Mouse (Mus musculus): Measurements from ENCODE around the gene Cox6b2.
A peak's percentile ranks its signal among the peaks of the same experiment; 100 is the strongest.

Gene Cox6b2

DNA sequence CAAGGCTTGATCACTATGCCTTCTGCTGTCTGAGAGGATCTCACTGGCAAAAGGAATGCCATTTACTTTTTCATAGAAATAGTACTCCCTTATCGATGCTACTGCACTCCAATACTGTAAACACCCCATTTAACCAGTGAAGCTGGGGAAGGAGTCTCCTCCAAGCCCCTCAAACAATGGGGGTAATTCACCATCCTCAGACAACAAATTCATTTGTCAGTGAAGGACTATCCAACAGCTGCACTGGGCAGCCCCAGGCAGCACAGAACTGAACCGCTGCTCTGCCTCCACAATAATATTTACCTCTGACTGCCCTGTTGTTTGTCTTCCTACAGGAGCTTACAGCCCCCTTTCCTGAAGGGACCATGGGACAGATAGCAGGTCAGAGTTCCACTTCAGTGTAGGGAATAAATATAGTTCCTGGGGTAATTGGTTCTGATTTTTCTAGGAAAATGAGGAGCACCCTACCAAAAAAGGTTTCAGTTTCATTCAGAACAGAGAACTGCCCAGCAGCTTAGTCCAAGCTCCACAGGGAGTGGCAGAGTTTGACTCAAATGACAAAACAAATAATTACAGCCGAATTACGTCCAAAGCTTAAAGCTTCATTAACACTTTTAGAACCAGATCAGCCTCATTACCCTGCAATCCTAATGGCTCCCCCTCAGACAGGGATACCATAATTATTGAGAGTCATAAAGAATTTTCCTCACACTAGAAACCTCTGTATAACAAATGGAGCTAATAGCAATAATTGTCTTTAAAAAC is 12.2 kb upstream of the Cox6b2 start:
- no peak for DNase-seq (ENCODE audit: low read depth, low spot score)

DNA sequence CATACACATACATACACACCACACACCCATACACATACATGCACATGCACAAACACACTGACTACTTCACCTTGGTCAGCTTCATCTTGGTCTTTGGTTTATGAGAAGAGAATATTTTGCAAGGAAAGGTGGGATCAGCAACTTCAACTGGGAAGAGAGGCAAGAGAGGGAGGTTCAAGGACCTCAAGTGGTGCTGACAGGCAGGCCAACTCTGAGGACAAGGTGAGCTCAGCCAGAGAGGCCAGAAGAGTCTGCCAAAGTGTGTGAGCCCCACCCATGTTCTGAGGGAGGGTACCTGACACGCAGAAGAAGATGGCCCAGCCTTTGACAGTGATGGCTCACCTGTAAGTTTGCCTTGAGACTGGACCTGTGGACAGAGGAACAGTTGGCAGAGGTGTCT is 6.8 kb upstream of the Cox6b2 start:
- DNase-seq (ENCODE audit: low read depth, low spot score), result no peak

DNA sequence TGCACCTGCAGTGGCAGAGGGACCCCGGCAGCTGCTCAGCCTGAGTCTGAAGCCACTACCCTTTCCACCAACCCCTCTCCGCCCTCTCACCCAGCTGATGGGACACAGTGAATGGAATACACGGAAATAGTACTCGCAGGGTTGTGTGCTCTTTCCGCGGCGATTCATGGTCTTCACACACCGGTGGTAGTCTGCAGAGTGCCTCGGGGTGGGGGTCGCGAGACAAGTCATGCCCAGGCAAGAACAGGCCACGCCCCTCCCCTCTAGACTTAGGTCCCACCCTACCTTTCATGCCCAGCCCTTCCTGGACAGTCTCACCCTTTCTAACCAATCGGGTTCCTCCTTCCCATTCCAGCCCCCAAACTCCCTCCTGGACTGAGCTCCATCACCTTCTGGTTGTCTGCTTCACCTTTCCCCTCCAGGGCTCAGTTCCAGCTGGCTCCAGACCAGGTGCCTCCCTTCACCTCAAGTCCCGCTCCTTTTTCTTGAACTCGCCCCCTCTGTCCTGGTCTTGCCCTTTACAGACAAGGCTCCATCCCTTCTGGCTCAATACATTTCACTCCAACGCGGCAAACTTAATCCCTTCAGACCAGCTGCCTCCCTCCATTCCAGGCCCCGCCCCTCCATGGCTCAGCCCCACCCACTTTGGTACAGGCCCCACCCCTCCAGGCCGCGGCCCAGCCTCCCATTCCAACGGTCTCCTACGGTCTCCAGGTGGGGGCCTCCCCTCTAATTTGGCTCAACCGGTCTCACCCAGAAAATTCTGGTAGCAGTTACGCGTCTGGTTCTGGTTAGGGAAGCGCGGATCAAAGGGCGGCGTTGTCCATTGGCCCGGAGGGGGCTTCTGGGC is 698 bp downstream of the Cox6b2 start:
- DNase-seq (ENCODE audit: low read depth, low spot score), result peak; percentile 61

DNA sequence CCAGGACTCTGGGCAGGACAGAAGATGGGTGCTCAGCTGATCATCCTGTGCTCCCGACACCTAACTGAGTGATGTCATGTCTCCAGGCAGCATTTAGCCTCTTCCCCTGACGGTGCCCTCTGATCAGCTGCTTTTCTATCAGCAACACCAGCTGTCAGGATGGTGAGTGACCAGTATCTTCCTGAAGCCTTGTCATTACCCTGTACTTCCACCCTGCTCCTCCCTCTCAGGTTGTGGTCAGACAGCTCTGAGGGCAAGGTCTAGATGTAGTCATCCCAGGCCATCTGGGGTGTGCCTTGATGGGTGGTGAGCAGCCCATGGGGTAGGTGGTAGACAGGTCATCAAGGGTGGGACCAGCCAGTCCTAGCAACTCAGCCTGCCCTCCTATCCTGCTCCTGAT is 3.7 kb downstream of the Cox6b2 start:
- no peak for DNase-seq (ENCODE audit: low read depth, low spot score)

DNA sequence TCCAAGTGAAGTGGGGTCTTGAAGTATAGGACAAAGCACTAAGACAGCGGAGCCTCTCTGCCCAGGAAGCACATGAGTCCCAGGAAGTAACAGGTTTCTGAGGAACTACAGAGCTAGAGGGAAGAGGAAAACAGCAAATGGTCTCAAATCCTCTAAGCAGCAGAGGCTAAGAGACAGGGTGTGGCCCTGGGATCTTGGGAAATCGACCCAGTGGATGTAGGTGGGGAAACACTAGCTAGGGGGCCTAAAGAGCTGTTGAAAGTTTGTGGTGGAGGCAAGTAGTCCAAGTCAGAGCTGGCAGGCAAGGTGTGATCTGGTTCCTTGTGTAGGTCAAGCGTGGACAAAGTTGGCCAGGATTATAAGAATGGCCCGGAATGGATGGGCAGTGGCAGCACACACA is 4.6 kb downstream of the Cox6b2 start:
- no peak for DNase-seq (ENCODE audit: low read depth, low spot score)

DNA sequence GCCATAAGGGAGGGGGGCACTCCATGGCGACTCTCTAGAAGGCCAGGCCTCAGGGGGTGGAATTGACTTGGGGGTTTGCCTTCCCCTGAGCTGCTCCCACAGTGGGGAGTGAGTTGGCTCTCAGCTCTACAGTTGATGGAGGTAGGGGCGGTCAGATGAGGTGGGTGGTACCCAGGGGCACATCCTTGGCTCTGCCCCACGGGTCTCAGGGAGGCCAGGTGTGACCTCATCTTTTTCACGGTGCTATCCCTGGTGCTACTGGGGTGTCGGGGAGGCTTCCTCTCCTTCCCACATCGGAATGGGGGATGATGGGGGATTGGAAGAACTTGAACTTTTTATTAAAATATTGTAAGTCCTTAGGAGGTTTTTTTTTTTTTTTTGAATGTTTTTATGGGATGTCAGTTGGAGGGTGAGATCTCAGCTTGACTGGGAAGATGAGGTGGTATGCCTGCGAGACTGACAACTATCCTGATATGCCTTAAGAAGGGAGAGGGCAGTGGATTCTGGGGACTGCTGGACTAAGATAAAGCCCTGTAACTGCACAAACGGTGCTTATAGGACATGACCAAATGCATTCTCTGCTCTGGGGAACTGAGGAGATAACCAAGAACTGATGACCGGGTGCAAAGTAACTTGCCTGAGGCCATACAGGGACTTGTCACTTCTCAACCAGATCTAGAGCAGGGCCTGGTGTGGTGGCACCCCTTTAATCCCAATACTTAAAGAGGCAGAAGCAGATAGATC is 5.6 kb downstream of the Cox6b2 start:
- DNase-seq (ENCODE audit: low read depth, low spot score), result no peak

DNA sequence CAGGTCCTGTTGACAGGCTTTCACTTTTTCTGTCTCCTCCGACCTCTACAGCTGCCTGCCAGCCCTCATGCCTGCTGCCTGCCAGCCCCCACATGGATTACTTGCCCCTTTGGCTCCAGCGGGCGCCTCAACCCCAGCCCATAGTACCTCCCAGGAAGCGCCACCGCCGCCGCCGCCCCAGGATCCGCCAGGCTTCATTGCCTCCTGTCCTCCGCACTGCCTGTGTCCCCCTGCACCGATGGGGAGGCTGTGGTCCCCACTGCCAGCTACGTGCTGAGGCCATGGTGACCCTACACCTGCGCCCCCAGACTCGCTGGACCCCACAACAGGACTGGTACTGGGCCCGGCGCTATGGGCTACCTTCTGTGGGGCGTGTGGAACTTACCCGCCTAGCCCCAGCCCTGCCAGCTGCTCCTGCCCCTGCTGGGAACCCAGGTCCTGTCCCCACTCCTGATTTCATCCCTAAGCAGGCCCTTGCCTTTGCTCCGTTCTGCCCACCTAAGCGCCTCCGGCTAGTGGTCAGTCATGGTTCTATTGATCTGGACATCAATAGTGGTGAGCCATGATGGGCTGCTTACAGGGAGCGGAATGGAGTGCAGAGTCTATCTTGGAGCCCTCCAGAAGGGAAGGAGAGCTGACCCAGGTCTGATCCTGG is 6.4 kb downstream of the Cox6b2 start:
- no peak for DNase-seq (ENCODE audit: low read depth, low spot score)

DNA sequence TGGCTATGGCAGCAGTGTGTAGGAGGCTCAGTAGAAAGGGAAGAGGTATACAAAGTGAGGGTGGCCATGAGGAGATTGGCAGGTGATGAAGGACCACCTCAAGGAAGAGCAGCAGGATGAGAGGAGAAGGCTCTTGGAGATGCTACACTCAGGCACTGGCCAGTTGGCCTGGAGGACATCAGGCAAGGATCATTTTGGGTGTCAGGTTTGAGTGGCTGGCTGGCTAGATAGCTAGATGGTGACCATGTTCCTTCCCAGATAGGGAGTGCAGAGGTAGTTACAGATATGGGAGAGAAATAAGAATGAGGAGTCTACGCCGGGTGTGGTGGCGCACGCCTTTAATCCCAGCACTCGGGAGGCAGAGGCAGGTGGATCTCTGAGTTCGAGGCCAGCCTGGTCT is 8.0 kb downstream of the Cox6b2 start:
- no peak for DNase-seq (ENCODE audit: low read depth, low spot score)

DNA sequence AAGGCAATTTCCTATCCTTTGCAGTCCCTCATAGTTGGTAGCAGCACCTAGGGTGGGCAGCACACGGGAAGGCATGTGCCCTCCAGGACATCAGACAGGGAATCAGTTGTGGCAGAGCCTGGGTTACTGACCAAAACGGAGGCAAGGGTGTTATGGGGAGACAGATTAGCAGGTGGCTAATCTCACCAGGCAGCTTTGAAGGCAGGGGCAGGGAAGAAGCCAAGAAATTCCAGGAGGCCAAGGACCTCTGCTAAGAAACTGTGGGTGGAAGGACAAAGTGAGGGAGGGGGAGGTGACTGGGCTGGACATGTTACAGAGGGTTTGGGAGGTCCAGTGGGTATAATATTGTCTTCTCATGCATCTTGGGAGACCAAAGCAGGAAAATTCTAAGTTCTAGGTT is 9.5 kb downstream of the Cox6b2 start:
- DNase-seq (ENCODE audit: low read depth, low spot score), result no peak

DNA sequence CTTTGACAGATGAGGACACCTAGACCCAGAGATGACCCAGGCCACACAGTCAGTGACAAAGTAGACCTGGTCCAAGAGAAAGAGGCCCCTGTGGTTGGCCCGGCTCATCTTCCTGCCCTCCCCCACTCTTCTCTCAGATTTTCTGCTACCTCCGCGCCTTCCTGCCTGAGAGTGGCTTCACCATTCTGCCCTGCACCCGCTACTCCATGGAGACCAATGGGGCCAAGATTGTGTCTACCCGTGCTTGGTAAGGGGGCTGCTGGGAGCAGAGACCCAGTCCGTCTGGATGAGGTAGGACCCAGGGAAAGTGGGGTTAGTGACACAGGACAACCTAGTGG is 10.4 kb downstream of the Cox6b2 start:
- no peak for DNase-seq (ENCODE audit: low read depth, low spot score)

DNA sequence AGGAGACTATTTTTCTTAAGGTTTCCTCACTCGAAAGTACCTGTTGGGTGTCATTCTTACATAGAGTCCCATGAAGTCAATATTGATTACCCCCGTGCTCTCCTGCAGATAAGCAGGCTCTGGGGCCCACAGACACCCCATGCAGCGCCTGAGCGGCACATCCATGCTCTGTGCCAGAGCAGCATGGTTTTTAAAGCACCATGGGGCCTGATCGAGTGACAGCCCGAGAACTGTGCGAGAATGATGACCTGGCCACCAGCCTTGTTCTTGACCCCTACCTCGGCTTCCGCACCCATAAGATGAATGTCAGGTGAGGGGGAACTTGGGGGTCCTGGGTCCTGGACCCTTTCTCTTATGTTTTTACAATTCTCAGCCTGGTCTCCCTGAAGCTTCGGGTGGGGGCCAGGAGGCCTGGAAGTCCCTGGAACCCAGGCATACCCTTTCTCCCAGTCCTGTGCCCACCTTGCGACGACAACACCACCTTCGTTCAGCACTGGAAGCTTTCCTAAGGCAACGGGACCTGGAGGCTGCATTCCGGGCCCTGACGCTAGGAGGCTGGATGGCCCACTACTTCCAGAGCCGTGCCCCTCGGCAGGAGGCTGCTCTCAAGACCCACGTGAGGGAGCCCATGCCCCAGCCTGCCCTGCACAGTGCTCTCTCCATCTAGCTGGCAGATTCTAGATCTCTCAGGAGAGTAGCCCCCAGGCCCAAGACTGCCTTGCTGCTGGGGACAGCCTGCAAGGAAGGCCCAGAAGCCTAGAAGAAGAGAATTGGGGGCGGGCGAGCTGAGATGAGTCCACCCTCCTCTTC is 11.0 kb downstream of the Cox6b2 start:
- DNase-seq (ENCODE audit: low read depth, low spot score), result no peak

DNA sequence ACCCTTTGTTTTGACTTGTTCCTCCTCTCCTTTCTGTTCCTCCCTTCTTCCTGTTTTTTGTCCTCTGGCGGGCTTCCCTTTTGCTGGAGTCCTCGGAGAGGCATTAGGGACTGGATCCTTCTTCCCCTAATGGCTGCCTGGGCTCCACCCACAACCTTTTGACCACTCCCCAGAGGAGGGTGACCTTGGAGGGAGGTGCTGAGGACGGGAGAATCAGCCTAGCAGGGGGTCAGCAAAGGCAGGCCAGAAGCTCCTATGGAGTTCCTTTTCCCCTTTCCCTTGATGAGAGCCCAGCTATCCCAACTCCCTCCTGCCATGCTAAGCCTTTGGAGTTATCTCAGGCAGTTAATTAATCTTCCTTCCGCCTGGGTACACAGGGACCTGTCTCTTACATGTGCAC is 11.7 kb downstream of the Cox6b2 start:
- DNase-seq (ENCODE audit: low read depth, low spot score), result peak; percentile 41

DNA sequence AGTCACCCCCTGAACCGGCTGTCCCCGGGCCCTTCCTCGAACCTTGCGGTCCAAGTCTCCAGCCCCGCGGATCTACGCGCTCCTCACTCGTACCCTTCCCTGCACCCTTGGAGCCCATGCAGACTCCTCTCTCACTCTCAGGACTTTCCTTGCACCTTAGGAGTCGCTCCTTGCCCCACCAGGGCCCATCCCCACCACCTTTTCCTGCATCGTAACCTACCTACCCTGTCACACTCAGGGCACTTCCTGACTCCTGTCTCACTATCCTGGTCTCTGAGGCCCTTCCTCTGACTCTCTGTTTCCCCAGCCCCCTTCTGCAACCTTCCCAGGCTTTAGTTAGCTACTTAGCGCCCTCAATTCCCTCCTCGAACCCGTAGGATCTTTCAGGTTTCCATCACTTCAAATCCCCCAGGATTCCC is 12.6 kb downstream of the Cox6b2 start:
- DNase-seq (ENCODE audit: low read depth, low spot score), result no peak

DNA sequence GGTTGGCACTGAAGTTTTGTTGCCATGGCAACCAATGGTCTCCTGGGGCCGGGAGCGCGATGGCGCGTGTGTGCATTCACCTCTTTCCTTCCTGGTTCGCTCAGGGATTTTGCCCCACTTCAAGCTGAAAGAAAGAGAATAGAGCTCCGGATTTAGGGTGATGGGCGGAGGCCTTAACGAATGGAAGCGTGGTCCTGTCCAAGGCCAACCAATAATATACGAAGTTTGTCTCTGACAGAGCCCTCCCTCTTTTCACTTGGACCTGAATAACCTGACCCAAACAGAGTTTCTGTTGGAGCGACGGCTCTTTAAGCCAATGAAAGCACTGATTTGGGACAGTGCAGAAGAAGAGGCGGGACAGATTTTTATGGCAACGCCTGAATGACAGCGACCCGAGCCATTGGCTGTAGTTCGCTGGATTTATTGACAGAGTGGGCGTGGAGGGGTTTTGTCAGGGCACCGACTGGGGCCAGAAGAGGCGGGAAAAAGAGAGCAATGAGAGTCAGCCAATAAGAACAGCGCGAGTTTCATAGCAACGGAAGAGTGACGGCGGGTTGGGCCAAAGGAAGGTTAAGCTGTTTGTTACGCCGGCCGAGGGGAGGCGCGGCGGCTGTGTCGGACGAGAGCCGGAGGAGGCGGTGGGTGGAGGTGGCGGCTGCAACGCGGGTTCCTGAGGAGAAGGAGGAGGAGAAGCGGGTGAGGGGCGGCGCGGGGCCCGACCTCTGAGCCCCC is 13.2 kb downstream of the Cox6b2 start, which contains the start of gene Kmt5c:
Gene Kmt5c, plus strand, starts transcription at position 572 of the 732 bp plus-strand sequence.
- DNase-seq (ENCODE audit: low read depth, low spot score), result peak; percentile 99

DNA sequence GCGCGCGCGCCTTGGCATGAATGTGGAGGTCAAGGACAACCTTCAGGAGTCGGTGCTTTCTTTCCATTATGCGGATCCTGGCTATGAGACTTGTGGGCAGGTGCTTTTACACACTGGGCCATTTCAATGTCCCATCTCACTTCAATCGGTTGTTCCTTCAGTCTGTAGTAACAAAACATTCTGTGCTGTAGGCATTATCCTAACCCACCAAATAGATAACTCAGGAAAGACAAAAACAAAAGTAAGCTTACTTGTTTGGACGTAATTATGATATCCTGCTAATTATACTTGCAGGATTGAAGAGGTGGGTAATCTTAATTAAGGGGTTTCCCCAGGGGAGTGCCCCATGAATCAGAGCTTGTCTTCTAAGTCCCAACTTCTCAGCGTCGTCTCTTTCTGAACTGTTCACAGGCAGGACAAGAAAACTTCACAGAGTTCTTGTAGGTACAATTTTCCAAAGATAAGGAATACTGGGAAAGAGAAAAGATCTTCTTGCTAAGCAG is 13.8 kb downstream of the Cox6b2 start:
- DNase-seq (ENCODE audit: low read depth, low spot score), result no peak

DNA sequence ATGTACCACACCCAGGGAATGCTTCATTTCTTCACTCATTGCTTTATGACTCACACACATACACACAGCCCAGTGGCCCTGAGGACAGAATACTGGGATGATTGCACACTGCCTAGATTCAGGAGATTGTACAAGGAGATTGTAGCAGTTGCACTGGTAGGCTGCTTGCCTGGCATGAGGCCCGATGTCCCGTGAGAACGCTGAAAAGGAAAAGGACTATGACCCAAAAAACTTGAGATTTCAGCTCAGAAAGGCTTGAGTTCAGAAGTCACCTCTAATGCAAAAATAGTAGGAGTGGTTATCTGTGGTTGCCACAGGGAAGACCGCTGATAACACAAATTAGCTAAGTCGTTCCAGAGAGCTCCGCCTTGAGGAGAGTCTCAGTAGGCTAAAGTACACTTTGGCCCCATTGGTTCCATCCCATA is 19.9 kb downstream of the Cox6b2 start:
- no peak for DNase-seq (ENCODE audit: low read depth, low spot score)

DNA sequence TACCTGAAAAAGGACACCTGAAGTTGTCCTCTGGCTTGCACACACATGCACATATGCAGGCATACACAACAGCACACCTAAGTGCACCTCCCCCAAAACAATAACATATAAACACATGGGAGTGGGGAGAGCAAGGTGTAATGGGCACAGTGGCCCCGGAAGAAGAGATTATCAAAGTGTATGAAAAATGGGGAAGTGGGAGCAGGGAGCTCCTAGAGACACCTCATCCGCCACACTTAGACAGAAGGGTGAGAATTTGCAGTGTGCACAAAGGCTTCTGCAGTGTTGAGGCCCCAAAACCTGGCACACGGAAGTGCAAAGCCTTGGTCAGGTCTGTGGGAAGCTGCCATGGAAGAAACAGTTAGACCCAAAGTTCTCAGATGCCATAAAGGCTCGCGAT is 21.8 kb downstream of the Cox6b2 start:
- no peak for DNase-seq (ENCODE audit: low read depth, low spot score)

DNA sequence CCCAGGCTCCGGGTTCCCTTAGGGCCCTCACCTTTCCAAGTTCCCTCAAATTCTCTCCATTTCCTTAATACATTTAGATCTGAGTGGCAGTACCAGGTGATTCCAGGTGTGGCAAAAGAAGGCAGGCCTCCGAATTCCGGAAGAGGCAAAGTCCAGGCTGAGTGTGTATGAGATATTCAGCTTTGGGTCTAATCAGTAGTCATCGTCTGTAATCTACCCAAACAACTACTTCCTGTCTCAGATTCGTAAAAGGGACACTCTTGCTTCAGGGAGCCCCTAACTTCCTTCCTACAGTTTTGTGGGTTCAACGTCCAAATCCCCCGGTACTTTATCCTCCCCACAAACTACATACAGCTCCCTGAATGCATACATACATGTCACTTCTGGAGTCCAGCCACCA is 27.7 kb downstream of the Cox6b2 start, which contains the start of gene Tmem150b:
Gene Tmem150b, minus strand, starts transcription at position 81 of the 400 bp plus-strand sequence.
- DNase-seq (ENCODE audit: low read depth, low spot score), result no peak

DNA sequence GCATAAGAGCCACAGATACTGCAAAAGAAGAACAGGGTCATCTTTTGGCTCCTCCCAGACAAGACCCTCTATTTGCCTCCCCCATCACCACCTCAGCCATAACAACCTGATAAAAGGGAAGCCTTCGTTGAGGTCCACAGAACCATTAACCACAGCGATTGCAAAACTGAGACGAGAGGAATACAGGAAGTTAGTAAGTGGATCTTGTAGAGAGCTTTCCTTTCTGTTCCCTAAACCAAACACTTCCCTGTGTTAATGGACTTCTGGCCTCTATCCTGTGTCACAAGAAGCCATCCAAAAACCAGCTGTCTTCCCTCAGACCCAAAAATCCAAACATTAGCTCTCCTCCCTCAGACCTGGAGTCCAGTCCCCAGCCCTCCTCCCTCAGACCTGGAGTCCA is 28.5 kb downstream of the Cox6b2 start:
- DNase-seq (ENCODE audit: low read depth, low spot score), result no peak

DNA sequence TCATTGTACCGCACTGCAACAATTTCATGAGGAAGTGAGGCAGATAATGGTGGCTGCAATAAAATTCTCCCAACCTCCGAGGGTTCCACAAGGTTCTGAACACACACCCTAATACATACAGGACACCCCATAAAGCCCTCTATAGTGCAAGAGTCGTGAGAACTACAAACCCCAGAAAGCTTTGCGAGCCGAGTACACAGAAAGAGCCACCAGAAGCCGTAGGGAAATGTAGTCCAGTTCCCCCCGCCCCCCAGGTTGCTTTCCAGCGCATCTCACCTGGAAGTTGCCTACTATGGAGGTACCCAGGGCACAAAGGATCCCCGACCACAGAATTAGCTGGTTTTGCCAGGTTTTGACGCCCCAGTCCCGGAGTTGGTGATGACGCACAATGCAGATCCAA is 29.4 kb downstream of the Cox6b2 start:
- DNase-seq (ENCODE audit: low read depth, low spot score), result no peak
